Mouse (Mus musculus) MEL (cell line): ENCODE measurements around the gene Ccdc125. TPM values are rescaled to one million over a fixed set of nuclear protein-coding genes. Genes with fewer than 3 reads are reported as not detected.

Experiments used
- DNase-seq: peaks from one replicate; pipeline ENCODE4 v3.0.0; 2011; ENCODE audit warnings: low read depth, low spot score
- H3K27ac ChIP-seq: 2 replicates; pipeline ENCODE4 v1.5.1; 2012; ENCODE audit warnings: low read depth, mild to moderate bottlenecking, control low read depth, low read length, moderate library complexity; ENCODE audit not compliant: control insufficient read depth
- H3K27me3 ChIP-seq, 2 experiments: fragments of 150-350 bp in 1 of 2; sonication (generic) in 1 of 2; 2 replicates each; pipeline ENCODE4 v1.6.1; 2012; ENCODE audit warnings: low read length in 2 of 2, mild to moderate bottlenecking in 2 of 2, improper control_type of control experiment in 1 of 2, moderate library complexity in 1 of 2; ENCODE audit not compliant: insufficient read depth in 2 of 2, control insufficient read depth in 1 of 2
- H3K36me3 ChIP-seq, 2 experiments: 2 replicates each; pipeline ENCODE4 v1.6.1; 2012 to 2014; ENCODE audit warnings: low read length in 2 of 2, improper control_type of control experiment in 1 of 2, inconsistent platforms in 1 of 2, mild to moderate bottlenecking in 1 of 2; ENCODE audit not compliant: insufficient read depth in 2 of 2, control insufficient read depth in 1 of 2
- H3K4me1 ChIP-seq, 2 experiments: fragments of 150-350 bp in 1 of 2; sonication (generic) in 1 of 2; 2 replicates each; pipeline ENCODE4 v1.6.1; 2012; ENCODE audit warnings: low read length in 2 of 2, improper control_type of control experiment in 1 of 2, mild to moderate bottlenecking in 1 of 2; ENCODE audit not compliant: insufficient read depth in 2 of 2, control insufficient read depth in 1 of 2
- H3K4me3 ChIP-seq, 2 experiments: fragments of 150-350 bp in 1 of 2; sonication (generic) in 1 of 2; 2 replicates each; pipeline ENCODE4 v1.5.1; 2012; ENCODE audit warnings: low read depth in 2 of 2, low read length in 2 of 2, mild to moderate bottlenecking in 2 of 2, moderate library complexity in 2 of 2, control low read depth in 1 of 2, improper control_type of control experiment in 1 of 2; ENCODE audit not compliant: control insufficient read depth in 1 of 2, insufficient read depth in 1 of 2
- H3K79me2 ChIP-seq: 2 replicates; pipeline ENCODE4 v1.6.1; 2012; ENCODE audit warnings: mild to moderate bottlenecking, low read length, moderate library complexity; ENCODE audit not compliant: control insufficient read depth, poor library complexity, insufficient read depth
- H3K9ac ChIP-seq: 2 replicates; pipeline ENCODE4 v1.6.1; 2012; ENCODE audit warnings: low read depth, mild to moderate bottlenecking, control low read depth, low read length, moderate library complexity; ENCODE audit not compliant: control insufficient read depth, poor library complexity, severe bottlenecking
- H3K9me3 ChIP-seq: fragments of 150-350 bp; sonication (generic); replicated peaks from 2 replicates; pipeline ENCODE4 v1.6.1; 2012; ENCODE audit warnings: mild to moderate bottlenecking, low read length, improper control_type of control experiment, moderate library complexity; ENCODE audit not compliant: insufficient read depth
- BHLHE40 ChIP-seq: IDR thresholded peaks from 2 replicates; pipeline ENCODE4 v1.6.1; 2012; ENCODE audit warnings: low read depth, mild to moderate bottlenecking, inconsistent platforms, low read length, improper control_type of control experiment, borderline replicate concordance
- EP300 ChIP-seq, 2 experiments: IDR thresholded peaks; 2 replicates each; pipeline ENCODE4 v1.6.1; 2011; ENCODE audit warnings: improper control_type of control experiment in 2 of 2, low read length in 2 of 2, low read depth in 1 of 2, mild to moderate bottlenecking in 1 of 2
- GABPA ChIP-seq: IDR thresholded peaks from 2 replicates; pipeline ENCODE4 v1.6.1; 2012; ENCODE audit warnings: low read depth, mild to moderate bottlenecking, inconsistent platforms, low read length, improper control_type of control experiment, moderate library complexity
- MAFK ChIP-seq: IDR thresholded peaks from 2 replicates; pipeline ENCODE4 v1.6.1; 2011; ENCODE audit warnings: low read depth, mild to moderate bottlenecking, low read length, improper control_type of control experiment, borderline replicate concordance
- MAZ ChIP-seq: IDR thresholded peaks from 2 replicates; pipeline ENCODE4 v1.6.1; 2012; ENCODE audit warnings: low read depth, mild to moderate bottlenecking, inconsistent platforms, low read length, improper control_type of control experiment
- MEF2A ChIP-seq: IDR thresholded peaks from 2 replicates; pipeline ENCODE4 v1.6.1; 2014; ENCODE audit warnings: low read depth, mild to moderate bottlenecking, inconsistent platforms, low read length, improper control_type of control experiment; ENCODE audit not compliant: poor library complexity, insufficient replicate concordance, severe bottlenecking; ENCODE audit errors: extremely low read depth
- MYC ChIP-seq: IDR thresholded peaks from 2 replicates; pipeline ENCODE4 v1.6.1; 2011; ENCODE audit warnings: low read depth, mild to moderate bottlenecking, low read length, improper control_type of control experiment, moderate library complexity
- NELFE ChIP-seq: IDR thresholded peaks from 2 replicates; pipeline ENCODE4 v1.6.1; 2011; ENCODE audit warnings: low read depth, low read length, improper control_type of control experiment
- NRF1 ChIP-seq: IDR thresholded peaks from 2 replicates; pipeline ENCODE4 v1.6.1; 2014; ENCODE audit warnings: low read depth, mild to moderate bottlenecking, inconsistent platforms, low read length, improper control_type of control experiment, moderate library complexity; ENCODE audit not compliant: poor library complexity, insufficient read depth, severe bottlenecking
- POLR2AphosphoS2 ChIP-seq: IDR thresholded peaks from 2 replicates; pipeline ENCODE4 v1.6.1; 2011; ENCODE audit warnings: low read length, improper control_type of control experiment
- RCOR1 ChIP-seq: IDR thresholded peaks from 2 replicates; pipeline ENCODE4 v1.6.1; 2012; ENCODE audit warnings: low read depth, mild to moderate bottlenecking, inconsistent platforms, low read length, improper control_type of control experiment
- SIN3A ChIP-seq: IDR thresholded peaks from 2 replicates; pipeline ENCODE4 v1.6.1; 2012; ENCODE audit warnings: low read length, improper control_type of control experiment, inconsistent platforms
- SMC3 ChIP-seq: IDR thresholded peaks from 2 replicates; pipeline ENCODE4 v1.6.1; 2011; ENCODE audit warnings: low read depth, low read length, improper control_type of control experiment
- TAL1 ChIP-seq: IDR thresholded peaks from 2 replicates; pipeline ENCODE4 v1.6.1; 2012; ENCODE audit warnings: mild to moderate bottlenecking, inconsistent platforms, low read length, moderate library complexity, mixed read lengths
- TBP ChIP-seq: IDR thresholded peaks from 2 replicates; pipeline ENCODE4 v1.8.0; 2011; ENCODE audit warnings: low read depth, low read length, improper control_type of control experiment
- UBTF ChIP-seq: IDR thresholded peaks from 2 replicates; pipeline ENCODE4 v1.6.1; 2012; ENCODE audit warnings: low read depth, mild to moderate bottlenecking, inconsistent platforms, low read length, improper control_type of control experiment, moderate library complexity, borderline replicate concordance; ENCODE audit not compliant: insufficient read depth
- USF2 ChIP-seq, 2 experiments: IDR thresholded peaks; 2 replicates each; pipeline ENCODE4 v1.6.1; 2011 to 2012; ENCODE audit warnings: improper control_type of control experiment in 2 of 2, low read length in 2 of 2, borderline replicate concordance in 1 of 2, inconsistent platforms in 1 of 2, low read depth in 1 of 2, mild to moderate bottlenecking in 1 of 2; ENCODE audit not compliant: insufficient read depth in 1 of 2
- ZC3H11A ChIP-seq: IDR thresholded peaks from 2 replicates; pipeline ENCODE4 v1.6.1; 2012; ENCODE audit warnings: low read depth, mild to moderate bottlenecking, inconsistent platforms, low read length, improper control_type of control experiment
- ZKSCAN1 ChIP-seq: IDR thresholded peaks from 2 replicates; pipeline ENCODE4 v1.6.1; 2012; ENCODE audit warnings: low read depth, mild to moderate bottlenecking, inconsistent platforms, low read length, improper control_type of control experiment, moderate library complexity
- ZMIZ1 ChIP-seq: IDR thresholded peaks from 2 replicates; pipeline ENCODE4 v1.6.1; 2012; ENCODE audit warnings: low read depth, mild to moderate bottlenecking, inconsistent platforms, low read length, improper control_type of control experiment, moderate library complexity
- ZNF384 ChIP-seq: IDR thresholded peaks from 2 replicates; pipeline ENCODE4 v1.6.1; 2012; ENCODE audit warnings: low read depth, mild to moderate bottlenecking, inconsistent platforms, low read length, improper control_type of control experiment
- polyA plus RNA-seq, 2 experiments: library from polyadenylated mRNA; stranded (reverse) in 1 of 2; unstranded in 1 of 2; fragments of >175 nt in 1 of 2; fragments of >200 nt in 1 of 2; gene quantifications; 2 replicates each; pipeline versions ENCODE4 v1.2.1 to v1.2.4; 2012; ENCODE audit warnings: low replicate concordance in 2 of 2, low read depth in 1 of 2; ENCODE audit not compliant: insufficient read length in 2 of 2, insufficient read depth in 1 of 2, missing spikeins in 1 of 2
- total RNA-seq: library from RNA; depleted of rRNA; stranded (reverse); fragments of 300-350 nt; gene quantifications from 2 replicates; pipeline ENCODE4 v1.2.3, GENCODE M21; 2012

Gene Ccdc125
- total and polyA plus RNA-seq, 3 experiments, result 0.29 TPM; not detected in 2

- no peak for DNase-seq
- H3K4me1 ChIP-seq, result peaks cover 0 to 8% of the 10 kb centered on the region in 2 experiments; a peak in 2 of 4 replicates
- no peak for TF ChIP-seq GABPA
- peak; percentile 75 for TF ChIP-seq TBP
- TF ChIP-seq NELFE, result no peak
- no peak for TF ChIP-seq RCOR1
- TF ChIP-seq SMC3, result no peak
- TF ChIP-seq SIN3A, result no peak
- TF ChIP-seq MAFK, result no peak
- no peak for TF ChIP-seq ZC3H11A
- no peaks in the 10 kb centered on the region for H3K27me3 ChIP-seq
- no peak overlapping the region for H3K4me3 ChIP-seq
- no peak overlapping the region for H3K9ac ChIP-seq
- peaks cover 26% of the 10 kb centered on the region for H3K79me2 ChIP-seq
- H3K36me3 ChIP-seq, result peaks cover 0 to 20% of the 10 kb centered on the region in 2 experiments; a peak in 3 of 4 replicates
- no peak overlapping the region for H3K27ac ChIP-seq
- no peaks in the 10 kb centered on the region for H3K9me3 ChIP-seq
These were observed 63.2 kb downstream of the Ccdc125 start for GRCm38 (mm10) chr13:100732756-100733155.

DNA sequence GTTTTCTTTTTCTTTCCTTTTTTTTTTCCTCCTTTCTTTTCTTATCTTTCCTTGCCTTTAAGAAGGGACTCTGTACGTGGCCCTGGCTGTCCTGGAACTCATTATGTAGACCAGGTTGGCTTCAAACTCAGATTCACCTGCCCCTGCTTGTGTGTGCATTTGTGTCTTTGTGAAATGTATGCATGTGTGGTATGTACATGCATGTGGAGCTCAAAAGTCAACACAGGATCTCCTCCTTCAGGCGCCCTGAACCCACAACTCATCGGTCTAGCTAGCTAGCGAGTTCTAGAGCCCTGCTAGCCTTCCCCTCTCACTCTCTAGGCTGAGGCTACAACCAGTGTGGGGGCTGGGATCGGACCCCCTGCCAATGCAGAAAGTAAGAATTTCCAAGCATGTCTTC, 73.3 kb downstream of the Ccdc125 start:
- Histone ChIP-seq H3K27ac (no peak overlapping the region), H3K4me1 (peaks cover 2 to 22% of the 10 kb centered on the region in 2 experiments; a peak in 3 of 4 replicates)

More for the DNA sequence above, 73.3 kb downstream of the Ccdc125 start:
- no peak overlapping the region for H3K9ac ChIP-seq
- H3K27me3 ChIP-seq, result no peaks in the 10 kb centered on the region
- no peak overlapping the region for H3K4me3 ChIP-seq
- TF ChIP-seq TAL1, result no peak
- TF ChIP-seq POLR2AphosphoS2, result no peak
- TF ChIP-seq MYC, result no peak
- TF ChIP-seq USF2 (IDR thresholded peaks at IDR 0.05; ENCODE audit: borderline replicate concordance in 1 of 2, insufficient read depth in 1 of 2, low read depth in 1 of 2, low read length in 2 of 2), result no peak
- TF ChIP-seq GABPA, result no peak
- no peak for TF ChIP-seq BHLHE40
- no peak for TF ChIP-seq EP300 (IDR thresholded peaks at IDR 0.05; ENCODE audit: low read depth in 1 of 2, low read length in 2 of 2)
- no peak for TF ChIP-seq UBTF
- no peak for TF ChIP-seq MAZ
- no peak for TF ChIP-seq MEF2A
- no peak for TF ChIP-seq NELFE
- TF ChIP-seq NRF1, result no peak
- no peak for TF ChIP-seq ZMIZ1
- no peak for TF ChIP-seq SMC3
- no peak for TF ChIP-seq ZKSCAN1
- no peak for TF ChIP-seq ZNF384
- no peak for TF ChIP-seq SIN3A
- no peaks in the 10 kb centered on the region for H3K9me3 ChIP-seq
- peaks cover 2 to 18% of the 10 kb centered on the region in 2 experiments; a peak in 3 of 4 replicates for H3K36me3 ChIP-seq
- peaks cover 17% of the 10 kb centered on the region for H3K79me2 ChIP-seq
- no peak for DNase-seq
